Comparison of ENCODE assay signal across 7 mouse cellular contexts in genomic region chr9:20726134-20726858, GRCm38 (mm10). TPM values are rescaled to one million over a fixed set of nuclear protein-coding genes. Genes with fewer than 3 reads are reported as not detected.
DNase-seq lines count a peak whose midpoint lies in the region; ATAC-seq and TF ChIP-seq lines count a peak whose summit lies in the region.

No protein-coding gene starts in this region.

- peaks cover 18% of the 10 kb centered on the region for H3K27me3 ChIP-seq in forebrain, embryonic 14.5 days (replicated peaks; ENCODE audit: control insufficient read depth, insufficient read depth, low read length)
- H3K27me3 ChIP-seq in liver, postnatal 0 days (ENCODE audit: insufficient read depth, low read length) = peaks cover 50% of the 10 kb centered on the region

- peaks cover 7% of the 10 kb centered on the region; the same call in 1 of the 2 replicates for H3K4me1 ChIP-seq in brown adipose tissue, adult 24 weeks (ENCODE audit: control insufficient read depth, insufficient read depth, insufficient read length, low read length)
- H3K4me1 ChIP-seq in forebrain, embryonic 14.5 days (ENCODE audit: control insufficient read depth, insufficient read depth, low read length) = peaks cover 11% of the 10 kb centered on the region
- H3K4me1 ChIP-seq in liver, postnatal 0 days (ENCODE audit: insufficient read depth) = peaks cover 16% of the 10 kb centered on the region

- no peaks in the 10 kb centered on the region for H3K36me3 ChIP-seq in forebrain, embryonic 14.5 days (ENCODE audit: control insufficient read depth, insufficient read depth, low read length)
- H3K36me3 ChIP-seq in liver, postnatal 0 days (replicated peaks; ENCODE audit: insufficient read depth, low read length) = no peaks in the 10 kb centered on the region

- H3K9me3 ChIP-seq in forebrain, embryonic 14.5 days (replicated peaks; ENCODE audit: control insufficient read depth, low read length) = no peaks in the 10 kb centered on the region
- no peaks in the 10 kb centered on the region for H3K9me3 ChIP-seq in liver, postnatal 0 days (ENCODE audit: low read length)

- peak; percentile 27 to 45 for DNase-seq in layer of hippocampus, postnatal 10 days (ENCODE audit: low spot score in 2 of 2)
- DNase-seq in layer of hippocampus, adult 9-10 months (ENCODE audit: low spot score) = no peak
- no peak for DNase-seq in forebrain, embryonic 14.5 days (ENCODE audit: low spot score)
- no peak for DNase-seq in liver, postnatal 0 days
- DNase-seq in cerebellum, adult 8-10 months = no peak
- no peak for DNase-seq in layer of hippocampus, adult 8-10 months (ENCODE audit: low spot score in 2 of 2)

- H3K9ac ChIP-seq in forebrain, embryonic 14.5 days (ENCODE audit: low read length) = peak overlapping the region; percentile 73
- H3K9ac ChIP-seq in liver, postnatal 0 days (replicated peaks) = no peak overlapping the region; the same call in 1 of the 2 replicates

- peak overlapping the region; percentile 99 for H3K4me2 ChIP-seq in forebrain, embryonic 14.5 days (ENCODE audit: low read length)
- peak overlapping the region; percentile 68 for H3K4me2 ChIP-seq in liver, postnatal 0 days (ENCODE audit: low read depth, low read length)

- no peak overlapping the region for H3K27ac ChIP-seq in brown adipose tissue, adult 24 weeks (replicated peaks; ENCODE audit: low read depth, low read length)
- H3K27ac ChIP-seq in forebrain, embryonic 14.5 days (ENCODE audit: low read depth, low read length) = no peak overlapping the region
- H3K27ac ChIP-seq in liver, postnatal 0 days (ENCODE audit: low read depth) = no peak overlapping the region

- TF ChIP-seq CTCF in liver, postnatal 0 days (IDR thresholded peaks at IDR 0.05; ENCODE audit: low read depth) = no peak

- peak; percentile 21; the same call in 1 of the 2 replicates for ATAC-seq in forebrain, embryonic 14.5 days
- no peak for ATAC-seq in liver, postnatal 0 days

- no peak for TF ChIP-seq EP300 in liver, postnatal 0 days (IDR thresholded peaks at IDR 0.05; ENCODE audit: low read depth)

- H3K4me3 ChIP-seq in brown adipose tissue, adult 24 weeks (ENCODE audit: insufficient read depth, low read depth, low read length) = peak overlapping the region; percentile 47
- H3K4me3 ChIP-seq in forebrain, embryonic 14.5 days (ENCODE audit: low read depth, low read length) = peak overlapping the region; percentile 51
- H3K4me3 ChIP-seq in liver, postnatal 0 days (ENCODE audit: low read depth, low read length) = peak overlapping the region; percentile 37

- WGBS in forebrain, embryonic 14.5 days = 1% methylated on average over 41 of the region's 42 CpGs
- WGBS in liver, postnatal 0 days (ENCODE audit: insufficient replicate concordance) = 4% methylated on average over 40 of the region's 42 CpGs

RNA-seq across cellular contexts. Expression of gene Olfm2, which starts 19.9 kb away (rescaled TPM):
- 100 to 1,000 TPM; 123 to 138 TPM for total RNA-seq in layer of hippocampus, postnatal 10 days (2021)
- polyA plus RNA-seq in brown adipose tissue, adult 24 weeks (2012; ENCODE audit: insufficient read depth, insufficient read length, missing spikeins) = 0.63 TPM in 1 of 2 replicates, not detected in the other
- polyA plus RNA-seq in forebrain, embryonic 14.5 days (2014; fragmentation: Nextera tagmentation; extraction: Ambion mirVana) = 88.7 and 113 TPM in 2 replicates
- polyA plus RNA-seq in liver, postnatal 0 days (2015; fragmentation: Nextera tagmentation; extraction: Ambion mirVana) = 0.20 and 0.34 TPM in 2 replicates
- total RNA-seq in layer of hippocampus, adult 8-10 months (2022) = 10 to 100 TPM; 45.9 to 52.3 (median 47.0) TPM

Comparison
In these comparisons a context has a peak if more than half of its experiments do, and no peak if none do; other contexts are left out.
1. DNase-seq: peak in layer of hippocampus, postnatal 10 days (2 of 2); none in layer of hippocampus, adult 9-10 months (single experiment), forebrain, embryonic 14.5 days (single experiment), liver, postnatal 0 days (single experiment), cerebellum, adult 8-10 months (single experiment) and layer of hippocampus, adult 8-10 months (0 of 2).
2. RNA of gene Olfm2, which starts 19.9 kb away (polyA plus RNA-seq): 88.7 to 113 TPM in forebrain, embryonic 14.5 days; 0.63 TPM in brown adipose tissue, adult 24 weeks and 0.20 to 0.34 TPM in liver, postnatal 0 days; every median in the first group is over 10 times any median in the second.
3. Peak in every context shown above with its lines, with median percentiles within 50 percentile points of each other: H3K4me3 ChIP-seq.